Mouse (Mus musculus) kidney, embryonic 16.5 days (tissue): ENCODE measurements at regions not wholly inside any gene's neighbourhood (a gene's known extent, or its start where the extent isn't known, plus 50 kb on each side); places are given as distances from the start of the nearest gene placed in this dataset.
A peak's percentile ranks its signal among the peaks of the same experiment; 100 is the strongest.

Experiments
- ATAC-seq: fragments of 200-750 bp; cut with Nextera tagmentation; 2 replicates; pipeline ENCODE4 v1.8.0; 2017; ENCODE audit warnings: moderate TSS enrichment; ENCODE audit not compliant: low FRiP score, low TSS enrichment
- H3K27ac ChIP-seq: fragments of 300-500 bp; sonication (generic); 2 replicates; pipeline ENCODE4 v1.5.1; 2014; ENCODE audit warnings: low read length
- H3K27me3 ChIP-seq: fragments of 300-500 bp; sonication (generic); 2 replicates; pipeline ENCODE4 v1.6.1; 2014; ENCODE audit warnings: low read length, control low read depth, mixed read lengths; ENCODE audit not compliant: insufficient read depth
- H3K36me3 ChIP-seq: fragments of 300-500 bp; sonication (generic); 2 replicates; pipeline ENCODE4 v1.6.1; 2014; ENCODE audit warnings: low read length, control low read depth, mixed read lengths; ENCODE audit not compliant: insufficient read depth
- H3K4me1 ChIP-seq: fragments of 300-500 bp; sonication (generic); 2 replicates; pipeline ENCODE4 v1.6.1; 2014; ENCODE audit warnings: low read length, control low read depth, mixed read lengths; ENCODE audit not compliant: insufficient read depth
- H3K4me2 ChIP-seq: fragments of 300-500 bp; sonication (generic); replicated peaks from 2 replicates; pipeline ENCODE4 v1.6.1; 2014; ENCODE audit warnings: low read depth, low read length
- H3K4me3 ChIP-seq: fragments of 300-500 bp; sonication (generic); 2 replicates; pipeline ENCODE4 v1.5.1; 2014; ENCODE audit warnings: mild to moderate bottlenecking, low read length
- H3K9ac ChIP-seq: fragments of 300-500 bp; sonication (generic); replicated peaks from 2 replicates; pipeline ENCODE4 v1.6.1; 2014; ENCODE audit warnings: low read length
- H3K9me3 ChIP-seq: fragments of 300-500 bp; sonication (generic); 2 replicates; pipeline ENCODE4 v1.6.1; 2016; ENCODE audit warnings: low read length, control low read depth
- WGBS: fragments of 180-500 bp; shearing (Covaris S2); extraction: QIAGEN DNeasy Blood & Tissue Kit; methylation state at CpG from one replicate; pipeline ENCODE4 v1.1.7; 2014; 5-methylcytosine and 5-hydroxymethylcytosine counted together

DNA sequence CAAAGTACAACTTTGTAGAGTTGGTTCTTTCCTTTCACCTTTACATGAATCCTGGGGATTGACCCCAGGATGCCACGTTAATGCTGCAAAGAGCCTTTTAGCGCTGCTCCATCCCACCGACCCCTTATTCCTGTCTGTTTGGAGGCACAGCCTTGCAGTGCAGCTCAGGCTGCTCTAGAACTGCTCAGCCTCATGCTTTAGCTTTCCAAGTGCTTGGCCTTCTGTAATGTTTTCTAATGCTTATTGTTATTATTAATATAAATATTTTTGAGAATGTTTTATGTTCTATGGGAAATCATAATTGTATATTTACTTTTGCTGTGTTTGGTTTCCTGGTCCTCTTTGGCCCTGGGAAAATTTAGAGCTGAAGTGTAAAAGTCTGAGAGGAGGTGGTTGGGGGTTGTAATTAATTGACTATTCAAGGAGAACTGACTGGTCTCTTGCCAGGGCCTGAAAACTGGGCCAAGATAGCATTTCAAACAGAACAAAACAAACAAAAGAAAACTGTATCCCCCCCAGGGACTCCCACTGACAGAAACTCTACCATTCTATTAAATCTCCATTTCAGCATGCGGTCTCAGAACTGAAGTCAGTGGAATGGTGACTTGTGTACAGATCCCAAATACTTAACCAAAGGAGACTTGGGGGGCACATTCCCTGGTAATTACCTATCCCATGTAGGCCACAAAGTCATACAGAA is 141.2 kb downstream of the Edem1 start:
- ATAC-seq: peak; percentile 70; the same call in 1 of the 2 replicates
- H3K4me2 ChIP-seq: no peak overlapping the region
- no peak overlapping the region for H3K27ac ChIP-seq
- H3K36me3 ChIP-seq: no peaks in the 10 kb centered on the region
- H3K9me3 ChIP-seq: no peaks in the 10 kb centered on the region
- H3K27me3 ChIP-seq: no peaks in the 10 kb centered on the region
- H3K9ac ChIP-seq: no peak overlapping the region
- H3K4me3 ChIP-seq: no peak overlapping the region
- H3K4me1 ChIP-seq: no peaks in the 10 kb centered on the region
- 57% methylated on average over 4 of the region's 4 CpGs for WGBS

DNA sequence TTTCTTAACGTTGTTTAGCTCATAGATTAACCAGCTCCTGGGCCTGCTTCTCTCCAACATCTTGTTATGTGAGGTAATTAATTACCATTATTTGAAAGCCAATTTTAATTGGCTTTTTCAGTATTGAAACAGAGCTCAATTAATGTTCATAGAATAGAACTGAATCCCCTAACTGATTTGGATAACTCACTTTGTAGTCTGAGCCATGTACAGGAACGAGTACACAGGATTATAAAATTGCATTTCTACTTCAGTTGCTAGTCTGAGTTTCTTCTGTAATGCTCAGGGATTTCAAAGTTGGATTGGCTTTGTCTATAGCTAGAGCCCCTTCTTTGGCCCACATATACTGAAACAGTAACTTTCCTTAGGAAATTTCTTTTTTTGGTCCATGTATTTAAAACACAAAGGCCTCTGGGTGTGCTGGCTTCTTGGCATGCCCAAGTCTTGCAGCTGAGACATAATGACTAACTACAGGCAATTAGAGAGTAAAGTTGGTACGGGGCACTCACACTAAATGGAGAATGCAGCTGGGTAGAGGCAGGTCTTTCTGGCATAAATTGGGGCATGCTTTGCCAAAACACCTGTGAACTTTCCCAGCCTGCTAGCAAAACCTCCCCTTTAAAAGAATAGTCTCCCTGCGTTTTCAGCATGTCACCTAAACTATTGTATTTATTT is 143.1 kb downstream of the Edem1 start:
- ATAC-seq: no peak
- 73% methylated on average over 4 of the region's 4 CpGs for WGBS
- Histone ChIP-seq H3K9ac (no peak overlapping the region), H3K4me3 (no peak overlapping the region), H3K36me3 (no peaks in the 10 kb centered on the region), H3K27ac (no peak overlapping the region), H3K27me3 (no peaks in the 10 kb centered on the region), H3K4me2 (no peak overlapping the region), H3K9me3 (no peaks in the 10 kb centered on the region), H3K4me1 (no peaks in the 10 kb centered on the region)

DNA sequence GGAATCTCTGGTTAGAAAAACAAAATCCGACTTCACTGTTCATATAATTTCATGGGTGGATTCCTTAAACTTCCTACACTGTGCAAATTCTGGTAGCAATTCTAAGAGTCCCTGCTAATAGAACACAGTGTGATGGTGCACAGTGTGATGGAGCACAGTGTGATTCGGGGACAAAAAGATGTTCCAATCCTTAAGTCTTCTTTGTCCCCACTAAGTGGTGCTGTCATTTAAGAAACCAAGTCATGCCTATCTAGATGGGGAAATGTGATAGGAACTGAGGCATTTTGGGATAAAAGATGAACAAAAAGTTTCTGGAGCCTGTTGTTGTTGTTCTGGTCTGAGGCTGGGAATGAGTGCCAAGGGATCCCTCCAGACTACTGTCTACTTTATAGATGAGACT is 145.3 kb downstream of the Edem1 start:
- Histone ChIP-seq H3K9ac (no peak overlapping the region), H3K9me3 (no peaks in the 10 kb centered on the region), H3K27ac (no peak overlapping the region), H3K4me1 (no peaks in the 10 kb centered on the region), H3K27me3 (no peaks in the 10 kb centered on the region), H3K36me3 (no peaks in the 10 kb centered on the region), H3K4me2 (no peak overlapping the region), H3K4me3 (no peak overlapping the region)
- no peak for ATAC-seq
- WGBS: 61% methylated on average over 2 of the region's 2 CpGs

DNA sequence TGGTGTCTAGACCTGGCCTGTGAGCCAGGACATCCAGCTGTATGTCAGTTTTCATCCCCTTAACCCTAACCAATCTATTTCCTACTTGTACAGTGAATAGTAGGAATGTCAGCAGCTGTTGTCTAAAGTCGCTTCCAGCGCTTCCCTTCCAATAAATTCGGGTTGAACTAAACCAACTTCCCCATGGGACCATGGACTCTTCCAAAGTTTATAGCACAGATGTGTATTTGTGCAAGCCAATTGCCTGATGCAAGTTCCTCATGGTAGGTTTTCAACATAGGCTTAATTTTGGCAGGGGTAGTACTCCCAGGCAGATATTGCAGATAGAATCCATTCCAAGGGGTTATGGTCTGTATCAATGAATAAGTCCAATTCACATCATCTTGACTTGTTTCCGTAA is 161.1 kb downstream of the Edem1 start:
- H3K9me3 ChIP-seq: no peaks in the 10 kb centered on the region
- no peak overlapping the region for H3K9ac ChIP-seq
- H3K27me3 ChIP-seq: no peaks in the 10 kb centered on the region
- no peak overlapping the region for H3K4me3 ChIP-seq
- no peaks in the 10 kb centered on the region for H3K4me1 ChIP-seq
- no peak overlapping the region for H3K4me2 ChIP-seq
- H3K36me3 ChIP-seq: no peaks in the 10 kb centered on the region
- no peak for ATAC-seq
- WGBS: 81% methylated on average over 4 of the region's 4 CpGs
- no peak overlapping the region for H3K27ac ChIP-seq

DNA sequence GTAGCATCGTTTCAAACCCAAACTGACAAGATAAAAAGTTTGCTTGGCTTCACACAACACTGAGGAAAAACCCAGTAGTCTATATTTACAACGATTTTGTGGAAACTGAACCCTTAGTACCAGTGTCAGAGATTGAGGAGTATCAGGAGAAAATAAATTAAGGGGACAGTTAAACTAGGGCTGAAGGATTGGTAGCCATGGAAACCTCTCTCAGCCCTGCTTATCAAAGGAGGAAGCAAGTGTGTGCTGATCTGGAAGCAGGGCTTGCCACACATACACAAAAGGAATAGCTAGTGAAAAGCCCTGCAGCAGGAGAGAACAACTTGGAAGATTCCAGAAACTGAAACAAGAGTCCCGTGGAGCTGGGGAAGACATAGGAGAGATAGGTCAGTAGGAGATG is 165.3 kb downstream of the Edem1 start:
- Histone ChIP-seq H3K9me3 (no peaks in the 10 kb centered on the region), H3K27ac (no peak overlapping the region), H3K4me3 (no peak overlapping the region), H3K4me1 (no peaks in the 10 kb centered on the region), H3K9ac (no peak overlapping the region), H3K4me2 (no peak overlapping the region), H3K36me3 (no peaks in the 10 kb centered on the region), H3K27me3 (no peaks in the 10 kb centered on the region)
- no peak for ATAC-seq
- WGBS: 47% methylated on average over 3 of the region's 3 CpGs

DNA sequence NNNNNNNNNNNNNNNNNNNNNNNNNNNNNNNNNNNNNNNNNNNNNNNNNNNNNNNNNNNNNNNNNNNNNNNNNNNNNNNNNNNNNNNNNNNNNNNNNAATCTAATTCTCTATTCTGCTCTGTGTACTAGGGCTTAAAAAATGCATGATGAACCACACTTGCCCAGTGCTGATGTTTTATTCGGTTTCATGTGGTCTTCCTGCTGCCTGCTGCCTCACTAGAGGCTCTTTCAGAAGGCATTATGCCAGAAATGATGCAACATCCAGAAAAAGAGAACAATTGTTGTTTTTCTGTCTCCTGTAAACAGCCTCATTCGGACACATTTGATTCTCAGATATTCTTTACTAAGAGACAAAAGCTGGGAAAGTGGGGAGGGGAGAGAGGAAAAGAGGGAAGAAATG is 176.0 kb downstream of the Edem1 start:
- ATAC-seq: no peak
- Histone ChIP-seq H3K4me1 (no peaks in the 10 kb centered on the region), H3K27ac (no peak overlapping the region), H3K4me2 (no peak overlapping the region), H3K36me3 (no peaks in the 10 kb centered on the region), H3K27me3 (no peaks in the 10 kb centered on the region), H3K4me3 (no peak overlapping the region), H3K9ac (no peak overlapping the region), H3K9me3 (no peaks in the 10 kb centered on the region)
- 72% methylated on average over 2 of the region's 2 CpGs for WGBS

DNA sequence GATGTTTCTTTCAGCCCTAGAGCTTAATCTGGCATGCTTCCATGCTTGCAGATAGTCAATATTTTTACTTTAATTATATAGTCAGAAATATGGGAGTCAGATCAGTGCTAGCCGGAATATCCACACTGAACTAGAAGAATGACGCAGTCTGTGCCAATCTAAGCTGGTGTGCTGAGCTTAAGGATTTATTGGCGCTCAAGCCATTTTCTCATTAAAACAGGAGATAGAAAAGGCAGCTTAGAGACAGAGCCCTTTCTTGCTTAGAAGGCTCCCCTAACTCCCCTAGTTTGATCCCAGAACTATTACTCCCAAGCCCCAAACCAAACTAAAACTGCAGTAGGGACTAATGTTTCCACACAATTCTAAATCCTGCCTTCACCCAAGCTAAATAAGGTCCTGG is 180.9 kb downstream of the Edem1 start:
- no peak overlapping the region for H3K27ac ChIP-seq
- no peak overlapping the region for H3K4me2 ChIP-seq
- H3K27me3 ChIP-seq: no peaks in the 10 kb centered on the region
- H3K9ac ChIP-seq: no peak overlapping the region
- no peak overlapping the region for H3K4me3 ChIP-seq
- H3K9me3 ChIP-seq: no peaks in the 10 kb centered on the region
- no peaks in the 10 kb centered on the region for H3K4me1 ChIP-seq
- 89% methylated on average over 3 of the region's 3 CpGs for WGBS
- ATAC-seq: no peak
- H3K36me3 ChIP-seq: no peaks in the 10 kb centered on the region

DNA sequence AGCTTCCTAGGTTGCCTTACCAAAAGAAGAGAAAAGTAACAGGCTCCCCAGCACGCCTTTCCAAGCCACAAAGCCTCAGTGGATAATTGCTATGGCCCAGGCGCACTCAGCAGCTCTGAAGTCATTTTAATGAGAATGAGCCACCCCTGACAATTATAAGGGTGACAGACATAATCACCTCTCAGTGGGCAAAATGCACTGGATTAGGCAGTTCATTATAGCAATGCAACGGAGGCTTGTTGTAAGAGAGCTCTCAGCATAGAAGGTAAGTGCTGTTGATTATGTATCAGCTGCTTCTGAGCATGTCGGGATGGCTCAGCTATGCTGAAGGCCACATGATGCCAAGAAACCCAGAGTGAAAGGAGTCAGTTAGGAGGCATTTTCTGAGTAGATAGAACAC is 181.4 kb downstream of the Edem1 start:
- Histone ChIP-seq H3K9ac (no peak overlapping the region), H3K4me1 (no peaks in the 10 kb centered on the region), H3K27me3 (no peaks in the 10 kb centered on the region), H3K4me3 (no peak overlapping the region), H3K36me3 (no peaks in the 10 kb centered on the region), H3K4me2 (no peak overlapping the region), H3K27ac (no peak overlapping the region), H3K9me3 (no peaks in the 10 kb centered on the region)
- 68% methylated on average over 4 of the region's 4 CpGs for WGBS
- no peak for ATAC-seq

DNA sequence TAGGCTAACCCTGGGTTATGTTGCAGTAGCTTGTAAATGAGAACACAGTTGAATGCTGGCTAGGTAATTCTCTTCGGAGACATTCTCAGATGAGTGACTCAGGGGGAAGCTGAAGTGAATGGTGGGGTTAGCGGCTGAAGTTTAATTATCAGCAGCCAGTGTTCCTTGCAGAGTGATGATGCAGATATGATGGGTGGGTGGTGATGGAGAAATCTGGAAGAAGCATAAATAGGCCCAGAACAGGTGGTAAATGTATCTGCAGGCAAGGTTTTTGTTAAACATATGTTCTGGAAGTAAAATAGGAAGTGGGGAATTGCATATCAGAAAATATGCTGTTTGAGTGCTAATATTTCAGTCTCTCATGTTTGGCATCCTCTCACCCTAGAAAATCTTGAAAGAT is 191.3 kb downstream of the Edem1 start:
- Histone ChIP-seq H3K4me3 (no peak overlapping the region), H3K4me2 (no peak overlapping the region), H3K27ac (no peak overlapping the region), H3K9me3 (no peaks in the 10 kb centered on the region), H3K36me3 (no peaks in the 10 kb centered on the region), H3K4me1 (no peaks in the 10 kb centered on the region), H3K27me3 (no peaks in the 10 kb centered on the region), H3K9ac (no peak overlapping the region)
- ATAC-seq: no peak
- 80% methylated on average over 2 of the region's 2 CpGs for WGBS
